Mouse (Mus musculus): ENCODE results near the gene Amt. TPM values are rescaled to one million over a fixed set of nuclear protein-coding genes. Genes with fewer than 3 reads are reported as not detected.
"Not testable (repeated sequence)": the region's sequence is repeated elsewhere in the genome, so short reads cannot be mapped to it uniquely, and the experiment has no call there.

The Amt gene
- total RNA-seq (2017) = 0.57 to 1.1 TPM in 2 of 3 replicates, not detected in the other

- no peak for ATAC-seq (replicated peaks; ENCODE audit: insufficient number of reproducible peaks, low FRiP score, low TSS enrichment, poor library complexity, severe bottlenecking)
Observed at GRCm38 (mm10) chr9:108296453-108297355, at the start of gene Amt. Gene Amt, plus strand, starts transcription at chr9:108296853.

- no peak for ATAC-seq (replicated peaks; ENCODE audit: insufficient number of reproducible peaks, low FRiP score, low TSS enrichment, poor library complexity, severe bottlenecking)
Observed at GRCm38 (mm10) chr9:108248957-108249356, 47.7 kb upstream of the Amt start.

- ATAC-seq (replicated peaks; ENCODE audit: insufficient number of reproducible peaks, low FRiP score, low TSS enrichment, poor library complexity, severe bottlenecking) = no peak
Observed at GRCm38 (mm10) chr9:108251877-108252276, 44.8 kb upstream of the Amt start.

DNA sequence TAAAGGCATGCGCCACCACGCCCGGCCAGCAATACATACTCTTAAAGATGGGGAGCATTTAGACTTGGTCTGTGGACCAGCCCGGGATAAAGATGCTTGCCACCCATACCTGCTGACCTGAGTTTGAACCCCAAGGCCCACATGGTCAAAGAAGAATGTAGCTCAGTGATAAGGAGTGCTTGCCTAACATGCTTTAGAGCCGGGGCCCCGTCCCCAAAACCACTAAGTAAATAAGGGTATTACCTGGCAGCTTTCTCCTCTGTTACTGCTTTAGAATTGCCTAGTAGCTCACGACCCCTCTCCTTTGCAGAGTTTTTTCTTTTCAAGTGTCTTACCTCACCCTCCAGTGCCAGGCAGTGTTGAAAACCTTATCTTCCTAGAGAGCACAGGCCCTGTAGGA lies 43.9 kb upstream of the Amt start:
- ATAC-seq (replicated peaks; ENCODE audit: insufficient number of reproducible peaks, low FRiP score, low TSS enrichment, poor library complexity, severe bottlenecking) = no peak

- ATAC-seq (replicated peaks; ENCODE audit: insufficient number of reproducible peaks, low FRiP score, low TSS enrichment, poor library complexity, severe bottlenecking) = no peak
Observed at GRCm38 (mm10) chr9:108260526-108260925, 36.1 kb upstream of the Amt start.

DNA sequence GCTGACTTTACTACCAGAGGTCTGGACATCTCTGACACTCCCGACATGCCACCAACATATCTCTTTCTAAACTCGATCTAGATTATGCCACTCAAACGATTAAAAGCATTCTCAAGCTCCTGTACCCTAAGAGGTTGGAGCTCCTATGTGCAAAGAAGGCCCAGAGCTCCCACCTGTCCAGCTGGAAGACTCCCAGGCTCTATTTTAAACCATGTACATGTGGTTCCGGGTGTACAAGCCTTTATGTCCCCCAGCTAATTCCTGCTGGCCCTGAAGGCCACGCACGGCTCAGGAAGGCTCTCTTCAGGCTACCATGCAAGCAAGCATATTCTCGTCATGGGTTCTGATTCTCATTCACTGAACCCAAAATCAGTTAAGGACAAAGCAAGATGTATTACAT lies 34.8 kb upstream of the Amt start:
- ATAC-seq (replicated peaks; ENCODE audit: insufficient number of reproducible peaks, low FRiP score, low TSS enrichment, poor library complexity, severe bottlenecking) = no peak

DNA sequence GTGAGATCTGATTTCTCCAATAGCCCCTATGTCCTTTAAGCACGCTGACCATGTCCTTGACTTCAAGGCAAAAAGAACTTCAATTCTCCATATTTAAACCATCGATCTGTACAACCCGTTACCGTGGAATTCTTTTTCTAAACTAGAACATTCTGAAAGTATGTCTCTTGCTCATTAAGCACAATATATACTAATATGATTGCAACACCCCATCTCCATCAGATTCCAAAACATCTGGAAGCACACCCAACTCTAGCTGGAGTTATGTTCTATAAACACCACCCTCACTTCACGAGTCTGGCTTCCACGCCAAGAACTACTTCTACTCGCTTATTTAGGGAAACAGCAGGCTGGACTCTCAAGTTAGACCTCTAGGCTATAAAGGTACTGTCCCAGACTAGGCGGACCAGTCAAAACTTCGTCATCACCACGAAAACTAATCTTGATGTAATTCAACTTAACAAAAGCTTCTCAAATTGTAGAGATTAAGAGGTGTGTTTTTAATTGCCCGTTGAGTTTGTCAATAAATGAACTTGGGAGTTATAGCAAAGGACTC lies 34.1 kb upstream of the Amt start:
- no peak for ATAC-seq (replicated peaks; ENCODE audit: insufficient number of reproducible peaks, low FRiP score, low TSS enrichment, poor library complexity, severe bottlenecking)

DNA sequence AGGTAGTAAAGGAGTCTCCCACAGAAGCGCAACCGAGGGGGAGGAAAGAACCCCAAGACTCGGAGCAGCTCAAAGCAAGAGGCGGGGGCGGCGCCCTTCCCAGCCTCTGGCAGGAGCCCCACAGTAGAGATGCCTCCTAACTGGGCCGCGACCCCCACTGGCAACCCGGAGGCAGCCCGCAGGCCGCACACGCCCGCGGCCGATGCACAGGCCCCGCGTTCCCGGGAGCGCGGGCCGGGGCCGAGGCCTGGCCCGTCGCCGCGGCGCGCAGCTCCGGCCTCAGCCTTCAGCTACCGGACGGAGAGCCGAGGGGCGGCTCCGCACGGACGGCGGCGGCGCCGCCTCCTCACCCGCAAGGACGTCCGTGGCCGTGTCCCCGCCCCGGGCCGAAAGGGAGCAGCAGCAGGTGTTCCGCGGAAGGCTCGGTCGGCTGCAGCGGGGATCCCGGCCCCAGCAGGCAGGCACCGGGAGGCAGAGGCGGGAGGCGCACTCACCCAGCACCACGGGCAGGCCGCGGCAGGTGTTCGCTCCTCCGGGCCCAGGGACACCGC lies 33.4 kb upstream of the Amt start:
- ATAC-seq (replicated peaks; ENCODE audit: insufficient number of reproducible peaks, low FRiP score, low TSS enrichment, poor library complexity, severe bottlenecking) = no peak

- peak; percentile 88 for ATAC-seq (replicated peaks; ENCODE audit: insufficient number of reproducible peaks, low FRiP score, low TSS enrichment, poor library complexity, severe bottlenecking)
Observed at GRCm38 (mm10) chr9:108263690-108264190, 32.9 kb upstream of the Amt start, which contains the start of gene Dag1. Gene Dag1, minus strand, starts transcription at chr9:108263958.

- ATAC-seq (replicated peaks; ENCODE audit: insufficient number of reproducible peaks, low FRiP score, low TSS enrichment, poor library complexity, severe bottlenecking) = 0 out of 2 replicates have a peak, but pooled peaks have one; percentile 1
Observed at GRCm38 (mm10) chr9:108264191-108264921, 32.3 kb upstream of the Amt start.

DNA sequence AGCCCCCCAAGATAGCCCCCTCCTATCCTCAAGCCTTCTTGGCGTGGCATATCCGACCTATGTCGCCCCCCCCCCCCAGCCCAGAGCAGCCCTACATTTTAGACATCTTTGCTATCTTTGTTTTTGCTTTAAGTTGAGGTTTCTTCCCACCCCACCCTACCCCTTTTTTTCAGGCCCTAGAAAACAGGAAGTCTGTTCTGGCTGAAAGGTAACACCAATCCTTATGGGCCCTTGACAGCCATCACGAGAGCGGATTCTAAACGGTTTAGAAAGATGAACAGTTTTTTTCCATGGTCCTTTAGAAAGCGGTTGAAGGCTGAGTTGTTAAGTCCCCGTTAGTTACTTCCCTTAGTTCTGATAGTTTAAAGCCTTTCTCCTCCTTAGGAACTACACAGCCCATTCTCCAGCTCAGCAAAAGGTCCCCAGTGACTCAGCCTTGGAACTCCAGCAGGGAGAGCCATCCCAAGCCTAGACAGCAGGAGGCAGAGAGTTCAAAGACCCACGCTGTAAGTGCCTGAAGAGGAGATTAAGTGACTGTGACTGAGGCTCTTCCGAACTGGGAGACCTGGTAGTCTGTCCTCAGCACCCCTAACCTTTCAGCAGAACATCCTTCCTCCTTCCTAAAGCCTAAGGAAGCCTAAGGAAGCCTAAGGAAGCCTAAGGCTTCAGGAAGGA lies 30.3 kb upstream of the Amt start:
- ATAC-seq (replicated peaks; ENCODE audit: insufficient number of reproducible peaks, low FRiP score, low TSS enrichment, poor library complexity, severe bottlenecking) = no peak

DNA sequence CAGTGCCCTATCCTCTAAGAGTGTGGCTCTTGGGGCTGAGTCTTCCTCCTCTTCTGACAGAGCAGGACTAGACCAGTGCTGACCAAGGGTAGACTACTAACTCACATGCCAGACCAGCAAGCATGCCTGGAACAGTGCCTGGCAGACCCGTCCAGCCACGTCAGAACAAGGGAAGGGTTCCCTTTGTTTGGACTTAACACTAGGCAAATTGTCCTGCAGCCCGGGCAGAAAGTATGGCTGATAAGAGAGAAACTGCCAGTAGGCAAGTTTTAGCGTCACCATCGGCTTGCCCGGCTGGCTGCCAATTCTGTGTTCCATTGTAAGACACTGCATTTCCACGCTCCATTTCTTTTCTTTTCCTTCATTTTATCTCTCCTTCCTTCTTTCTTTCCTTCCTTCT lies 29.0 kb upstream of the Amt start:
- ATAC-seq (replicated peaks; ENCODE audit: insufficient number of reproducible peaks, low FRiP score, low TSS enrichment, poor library complexity, severe bottlenecking) = no peak

DNA sequence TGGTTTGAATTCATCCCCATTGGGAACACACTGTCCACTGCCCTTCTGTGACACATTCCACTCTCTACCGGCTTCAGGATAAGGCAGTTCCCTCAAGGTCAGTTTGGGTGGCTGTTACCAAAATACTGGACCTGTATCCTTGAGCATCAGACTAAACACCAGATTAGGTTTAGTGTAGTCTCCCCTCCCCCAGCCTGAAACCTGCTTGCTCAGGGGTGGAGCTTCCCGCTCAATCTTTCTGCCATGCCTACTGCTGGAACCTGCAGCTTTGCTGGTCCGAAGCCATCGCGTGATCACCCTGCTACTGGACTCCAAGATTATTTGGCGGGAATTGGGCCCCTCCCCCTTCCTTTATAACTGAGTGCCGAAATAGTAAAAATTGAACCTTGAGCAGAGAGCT lies 28.0 kb upstream of the Amt start:
- not testable (repeated sequence) for ATAC-seq (replicated peaks; ENCODE audit: insufficient number of reproducible peaks, low FRiP score, low TSS enrichment, poor library complexity, severe bottlenecking)

DNA sequence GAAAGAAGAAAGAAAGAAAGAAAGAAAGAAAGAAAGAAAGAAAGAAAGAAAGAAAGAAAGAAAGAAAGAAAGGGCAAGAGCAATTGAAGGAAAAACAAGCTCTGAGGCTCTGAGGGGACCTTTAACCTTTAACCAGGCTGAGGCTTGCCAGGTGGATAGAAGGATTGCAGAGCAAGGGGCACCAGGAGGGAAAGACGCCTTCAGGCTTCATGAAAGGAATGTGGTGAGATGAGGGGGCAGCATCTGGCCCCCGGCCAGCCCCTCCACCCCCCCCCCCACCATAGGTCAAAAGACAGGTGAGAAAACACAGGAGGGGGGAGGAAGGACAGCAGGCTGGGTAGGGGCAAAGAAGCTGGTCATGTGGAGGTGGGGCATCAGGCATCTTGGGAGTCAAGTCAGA lies 24.7 kb upstream of the Amt start:
- ATAC-seq (replicated peaks; ENCODE audit: insufficient number of reproducible peaks, low FRiP score, low TSS enrichment, poor library complexity, severe bottlenecking) = no peak

DNA sequence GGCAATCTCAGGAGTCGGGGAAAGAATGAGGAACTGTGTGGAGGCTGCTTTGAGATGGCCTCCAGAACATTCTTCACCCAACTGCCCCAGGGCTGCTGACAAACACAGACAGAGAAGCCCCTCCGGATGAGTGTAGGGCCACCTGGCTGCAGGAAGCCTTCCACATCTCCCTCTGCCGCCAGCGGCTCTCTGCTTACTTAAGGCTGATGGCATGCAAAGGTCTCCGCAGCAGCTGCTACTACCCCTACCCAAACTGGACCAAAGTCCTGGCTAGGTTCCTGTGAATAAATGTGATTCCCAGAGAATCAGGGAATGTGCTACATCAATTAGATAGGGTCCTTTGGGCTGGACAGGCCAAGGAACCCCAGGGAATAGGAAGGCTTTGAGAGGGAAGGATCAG lies 24.0 kb upstream of the Amt start:
- ATAC-seq (replicated peaks; ENCODE audit: insufficient number of reproducible peaks, low FRiP score, low TSS enrichment, poor library complexity, severe bottlenecking) = no peak

GRCm38 (mm10) chr9:108273485-108273884 lies 23.2 kb upstream of the Amt start:
- no peak for ATAC-seq (replicated peaks; ENCODE audit: insufficient number of reproducible peaks, low FRiP score, low TSS enrichment, poor library complexity, severe bottlenecking)

DNA sequence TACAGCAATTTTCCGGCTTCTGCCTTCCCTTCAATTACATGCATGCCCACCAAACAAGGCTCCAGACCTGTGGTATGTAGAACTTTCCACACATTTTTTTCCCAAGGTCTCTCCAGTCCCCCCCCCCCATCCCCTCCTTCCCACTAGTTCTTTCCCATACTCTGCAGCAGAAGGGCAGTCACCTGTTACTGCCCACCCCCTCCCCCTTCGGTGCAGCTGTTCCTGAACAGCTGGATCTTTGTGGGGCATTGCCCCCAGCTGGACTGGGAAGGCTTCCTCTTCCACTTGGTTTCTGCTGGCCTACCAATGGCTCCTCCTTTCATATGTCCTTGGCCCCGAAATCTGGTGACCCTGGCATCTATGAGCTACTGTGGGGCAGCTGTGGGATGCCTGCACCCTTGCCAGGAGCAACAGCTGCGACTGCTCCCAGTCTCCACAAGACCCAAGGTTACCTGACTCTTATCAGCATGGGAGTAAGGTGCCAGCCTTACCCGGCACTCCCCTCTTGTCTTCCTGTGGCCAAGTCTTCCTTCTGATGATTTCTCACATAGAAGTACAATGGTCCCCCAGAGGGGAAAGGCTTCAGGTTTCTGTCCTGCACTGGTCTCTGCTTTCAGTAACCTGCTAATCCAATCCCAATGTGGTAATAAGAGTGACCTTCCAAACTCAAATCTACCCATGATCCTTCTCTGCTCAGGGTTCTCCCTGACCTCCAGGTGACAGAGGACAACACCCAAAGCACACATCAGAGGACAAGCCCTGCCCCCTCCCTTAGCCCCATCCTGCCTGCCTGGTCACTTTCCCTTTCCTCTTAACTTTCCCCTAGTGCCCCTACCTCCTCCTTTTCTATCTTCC lies 21.9 kb upstream of the Amt start:
- no peak for ATAC-seq (replicated peaks; ENCODE audit: insufficient number of reproducible peaks, low FRiP score, low TSS enrichment, poor library complexity, severe bottlenecking)

DNA sequence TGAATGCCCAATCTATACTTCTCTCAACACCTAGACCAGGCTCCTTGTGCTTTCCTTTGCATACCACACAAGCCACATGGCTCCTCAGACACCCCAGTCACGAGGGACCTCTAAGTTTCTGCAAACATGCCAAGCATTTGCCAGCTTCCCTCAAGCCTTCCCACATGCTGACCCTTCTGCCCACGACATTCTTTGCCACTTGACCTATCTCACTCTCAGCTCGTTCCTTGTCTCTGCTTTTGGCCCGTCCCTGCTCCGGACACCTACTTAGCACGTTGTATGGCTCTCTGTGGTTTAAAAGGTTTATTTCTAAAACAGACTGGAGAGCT lies 21.4 kb upstream of the Amt start:
- ATAC-seq (replicated peaks; ENCODE audit: insufficient number of reproducible peaks, low FRiP score, low TSS enrichment, poor library complexity, severe bottlenecking) = no peak
